Mouse (Mus musculus) mature B cell (primary cell): ENCODE measurements around the gene Tmem151a.

Experiments used
- in situ Hi-C: fragments of 300-500 bp; cut with MboI; formaldehyde crosslinking; loops from 2 replicates; pipeline ENCODE4 v1.14.3; 2019

The Tmem151a gene

DNA sequence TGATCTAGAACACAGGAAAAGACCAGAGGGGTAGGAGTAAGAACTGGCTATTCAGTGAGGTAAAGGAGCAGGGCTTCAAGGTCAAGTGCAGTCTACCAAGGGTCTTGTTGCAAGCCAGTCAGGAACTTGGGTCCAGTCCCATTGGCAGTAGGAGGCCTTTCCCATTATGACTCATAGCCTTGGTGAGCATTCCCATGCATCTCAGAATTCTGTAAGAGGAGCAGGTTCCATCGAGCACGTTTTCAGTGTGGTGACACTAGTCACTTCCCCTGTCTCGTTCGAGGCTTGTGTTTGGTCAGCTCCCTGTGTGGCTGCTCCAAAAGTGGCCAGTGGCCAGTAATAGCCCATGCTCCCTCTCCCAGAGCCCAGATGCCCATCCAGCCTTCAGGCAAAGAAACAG lies 39.8 kb downstream of the Tmem151a start:
- in situ Hi-C loops, result no loop called here

DNA sequence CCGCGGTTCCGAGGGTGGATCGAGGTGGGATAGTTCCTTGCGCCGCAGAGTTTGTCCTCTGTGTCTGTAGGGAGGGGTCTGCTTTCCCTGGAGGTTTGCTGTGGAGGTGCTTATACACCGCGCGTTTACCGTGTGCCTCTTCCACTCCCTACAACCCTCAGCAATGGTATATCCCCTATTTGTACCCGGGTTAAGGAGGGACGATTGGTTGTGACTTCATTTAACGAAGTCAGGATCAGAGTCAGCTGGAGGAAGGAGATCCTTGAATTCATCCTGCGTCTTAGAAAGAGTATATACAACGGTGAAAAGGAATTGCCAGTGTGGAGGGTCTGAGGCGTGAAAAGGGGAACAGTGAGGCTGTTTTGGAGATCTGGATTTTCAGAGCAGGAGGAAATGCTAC lies 43.7 kb downstream of the Tmem151a start:
- in situ Hi-C loops, result no loop called here

- in situ Hi-C loops, result no loop called here
Observed at GRCm38 (mm10) chr19:5040862-5041523, 44.3 kb downstream of the Tmem151a start, which contains the start of gene Brms1. Gene Brms1, plus strand, starts transcription at chr19:5041354.

GRCm38 (mm10) chr19:5039301-5040114 lies 45.8 kb downstream of the Tmem151a start:
- in situ Hi-C loops, result no loop called here

GRCm38 (mm10) chr19:5038709-5039156 lies 46.6 kb downstream of the Tmem151a start, which contains the start of the genes B4gat1 and AC124502.3:
Gene B4gat1, plus strand, starts transcription at chr19:5038826.
Gene AC124502.3, plus strand, starts transcription at chr19:5038891.
- in situ Hi-C loops, result no loop called here

- in situ Hi-C loops, result no loop called here
Observed at GRCm38 (mm10) chr19:5037678-5038571, 47.4 kb downstream of the Tmem151a start.

GRCm38 (mm10) chr19:5036577-5036976 lies 48.8 kb downstream of the Tmem151a start:
- in situ Hi-C loops, result no loop called here

GRCm38 (mm10) chr19:5032686-5033085 lies 52.6 kb downstream of the Tmem151a start:
- in situ Hi-C loops, result no loop called here

GRCm38 (mm10) chr19:5026111-5026510 lies 59.2 kb downstream of the Tmem151a start:
- in situ Hi-C loops, result no loop called here

DNA sequence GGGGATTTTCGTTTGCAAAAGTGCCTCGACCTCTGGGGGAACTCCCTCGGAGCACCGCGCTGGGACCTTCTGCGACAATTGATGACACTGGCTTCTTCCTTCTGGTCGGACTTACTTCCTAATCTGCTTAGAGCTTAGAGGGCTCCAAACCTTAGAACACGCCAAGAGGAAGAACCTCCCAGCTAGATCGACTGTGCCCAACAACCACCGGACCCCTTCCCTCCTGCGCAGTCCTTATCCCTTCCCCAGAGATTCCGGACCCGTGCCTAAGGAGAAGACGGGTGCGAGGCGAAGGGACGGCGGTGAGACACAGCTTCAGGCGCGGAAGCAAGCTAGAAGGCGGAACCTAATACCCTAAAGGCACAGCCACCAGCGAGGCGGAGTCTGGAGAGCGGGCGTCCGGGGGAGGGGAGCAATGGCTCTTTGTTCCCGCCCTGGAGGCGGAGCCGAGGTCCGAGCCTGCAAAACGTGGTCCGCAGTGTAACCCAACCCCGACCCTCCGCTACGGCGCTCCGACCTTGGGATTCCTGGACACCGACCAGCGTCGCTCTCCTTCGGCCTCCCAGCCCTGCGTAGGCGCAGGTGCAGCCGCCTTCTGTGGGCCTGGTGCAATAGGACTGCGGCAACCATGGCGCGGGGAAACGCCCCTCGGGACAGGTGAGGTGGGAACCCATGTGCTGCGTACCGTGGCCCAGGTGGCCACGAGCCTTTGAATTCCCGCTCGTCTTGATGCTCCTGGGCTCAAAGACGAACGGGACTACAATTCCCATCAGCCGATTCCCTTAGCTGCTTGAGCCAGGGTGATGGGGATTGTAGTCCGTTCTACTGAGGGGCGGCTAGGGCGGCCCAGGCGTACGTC lies 61.5 kb downstream of the Tmem151a start, which contains the start of gene Slc29a2:
Slc29a2 (plus strand) TSS at position 240 of the 859 bp plus-strand sequence.
- in situ Hi-C loops, result no loop called here

GRCm38 (mm10) chr19:5021416-5021815 lies 63.9 kb downstream of the Tmem151a start:
- in situ Hi-C loops, result no loop called here
